Mouse (Mus musculus): ENCODE results near the gene Ugt1a9. TPM values are rescaled to one million over a fixed set of nuclear protein-coding genes. Genes with fewer than 3 reads are reported as not detected.
"Not testable (repeated sequence)": the region's sequence is repeated elsewhere in the genome, so short reads cannot be mapped to it uniquely, and the experiment has no call there.

Ugt1a9 gene
- polyA plus RNA-seq, 1 experiment from 2014 or later: 0.14 TPM

- WGBS (ENCODE audit: insufficient replicate concordance): 2% methylated on average over 5 of the region's 5 CpGs
- H3K27me3 ChIP-seq (replicated peaks); H3K27ac ChIP-seq; H3K4me2 ChIP-seq; H3K9ac ChIP-seq; H3K4me3 ChIP-seq; H3K9me3 ChIP-seq (replicated peaks); H3K4me1 ChIP-seq; ATAC-seq; H3K36me3 ChIP-seq: not testable (repeated sequence)
Measured at GRCm38 (mm10) chr1:88143966-88144675, 73.5 kb downstream of the Ugt1a9 start.

DNA sequence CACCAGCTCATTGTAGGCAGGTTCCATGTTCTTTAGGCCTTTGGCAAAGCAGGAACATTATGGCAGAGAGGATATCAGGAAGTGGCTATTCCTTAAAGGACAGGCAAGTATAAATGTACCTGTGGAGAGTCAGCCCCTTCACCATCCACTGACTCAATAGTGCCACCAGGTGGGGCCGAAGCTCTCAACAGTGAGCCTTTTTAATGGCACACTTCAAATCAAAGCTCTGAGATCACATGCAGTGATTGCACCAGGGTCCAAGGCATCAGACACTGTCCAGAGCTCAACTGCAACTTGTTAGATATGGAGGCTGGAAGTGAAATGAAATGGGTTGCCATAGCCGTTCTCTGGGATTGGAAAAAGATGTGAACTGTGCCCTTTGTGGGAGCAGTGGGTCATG lies 74.7 kb downstream of the Ugt1a9 start:
- WGBS (ENCODE audit: insufficient replicate concordance): 55% methylated on average over 2 of the region's 2 CpGs
- H3K4me1 ChIP-seq; H3K9me3 ChIP-seq (replicated peaks); H3K4me3 ChIP-seq; H3K27ac ChIP-seq; H3K36me3 ChIP-seq; ATAC-seq; H3K27me3 ChIP-seq (replicated peaks); H3K4me2 ChIP-seq; H3K9ac ChIP-seq: not testable (repeated sequence)

DNA sequence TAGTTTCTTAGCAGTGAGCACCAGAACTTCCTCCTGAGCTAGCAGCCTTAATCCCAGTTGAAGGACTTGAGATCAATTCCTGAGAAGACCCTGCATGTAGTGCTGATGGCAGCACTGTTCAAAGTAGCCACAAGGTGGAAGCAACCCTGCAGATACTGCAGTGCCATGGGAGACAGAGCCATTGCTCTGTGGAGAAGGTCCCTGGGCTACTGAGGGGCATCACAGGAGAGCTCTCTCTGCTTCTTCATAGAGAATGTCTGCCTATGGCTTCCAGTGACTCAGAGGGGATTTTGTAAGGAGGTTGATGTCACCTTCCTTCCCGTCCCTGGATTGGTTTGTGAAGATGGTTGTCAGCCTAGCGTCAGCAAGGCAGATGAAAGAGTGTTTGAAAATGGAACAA lies 79.5 kb downstream of the Ugt1a9 start:
- 0 out of 2 replicates have a peak, but pooled peaks have one; percentile 46 for ATAC-seq
- not testable (repeated sequence) for H3K9ac ChIP-seq; H3K4me2 ChIP-seq; H3K4me1 ChIP-seq; H3K4me3 ChIP-seq; H3K27me3 ChIP-seq (replicated peaks); H3K27ac ChIP-seq; H3K36me3 ChIP-seq; H3K9me3 ChIP-seq (replicated peaks)
- WGBS (ENCODE audit: insufficient replicate concordance): 58% methylated on average over 2 of the region's 2 CpGs

GRCm38 (mm10) chr1:88158430-88158829 lies 87.8 kb downstream of the Ugt1a9 start:
- Histone ChIP-seq H3K4me3 (no peak overlapping the region), H3K9ac (no peak overlapping the region), H3K4me2 (no peak overlapping the region), H3K36me3 (no peaks in the 10 kb centered on the region), H3K27ac (no peak overlapping the region), H3K4me1 (no peaks in the 10 kb centered on the region), H3K27me3 (replicated peaks) (no peaks in the 10 kb centered on the region), H3K9me3 (replicated peaks) (no peaks in the 10 kb centered on the region)
- no peak for ATAC-seq
- WGBS (ENCODE audit: insufficient replicate concordance): 52% methylated on average over 2 of the region's 2 CpGs

GRCm38 (mm10) chr1:88165711-88166110 lies 95.1 kb downstream of the Ugt1a9 start, which contains the start of gene Ugt1a5:
Gene Ugt1a5, plus strand, starts transcription at chr1:88166012.
- no peak within 1 kb of the TSS for H3K4me3 ChIP-seq
- 68% methylated on average over 5 of the region's 5 CpGs for WGBS (ENCODE audit: insufficient replicate concordance)
- no peak for ATAC-seq

DNA sequence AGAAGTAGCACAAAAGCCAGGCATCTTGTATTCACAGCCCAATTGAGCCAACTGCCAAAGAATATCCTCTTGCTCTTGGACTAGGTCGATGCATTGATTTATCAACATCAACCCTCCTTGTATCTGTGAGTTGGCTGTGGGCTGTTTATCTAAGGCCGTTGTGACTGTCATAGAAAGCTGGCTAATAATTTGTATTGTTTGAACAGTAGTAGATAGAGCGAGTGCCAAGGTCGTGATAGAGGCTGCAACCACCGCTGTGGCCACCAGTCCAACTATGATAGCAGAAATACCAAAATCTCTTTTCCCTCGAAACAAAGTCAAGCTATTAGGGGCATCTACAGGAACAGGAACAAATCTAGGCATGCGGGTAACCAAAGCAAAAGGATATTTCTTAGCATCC lies 101.6 kb downstream of the Ugt1a9 start:
- H3K27ac ChIP-seq; H3K36me3 ChIP-seq; ATAC-seq; H3K4me2 ChIP-seq; H3K4me1 ChIP-seq; H3K4me3 ChIP-seq; H3K9ac ChIP-seq; H3K27me3 ChIP-seq (replicated peaks): not testable (repeated sequence)
- WGBS (ENCODE audit: insufficient replicate concordance): 75% methylated on average over 7 of the region's 7 CpGs
- H3K9me3 ChIP-seq (replicated peaks): peaks cover 23% of the 10 kb centered on the region

More at GRCm38 (mm10) chr1:88165711-88166110, 95.1 kb downstream of the Ugt1a9 start, which contains the start of gene Ugt1a5:
- Histone ChIP-seq H3K27me3 (replicated peaks) (no peaks in the 10 kb centered on the region), H3K4me2 (no peak within 1 kb of the TSS), H3K9ac (no peak within 1 kb of the TSS), H3K9me3 (replicated peaks) (0 out of 2 replicates have a peak, but pooled peaks cover under 1% of the 10 kb centered on the region), H3K4me1 (no peaks in the 10 kb centered on the region), H3K36me3 (no peaks in the 10 kb centered on the region), H3K27ac (no peak within 1 kb of the TSS)

DNA sequence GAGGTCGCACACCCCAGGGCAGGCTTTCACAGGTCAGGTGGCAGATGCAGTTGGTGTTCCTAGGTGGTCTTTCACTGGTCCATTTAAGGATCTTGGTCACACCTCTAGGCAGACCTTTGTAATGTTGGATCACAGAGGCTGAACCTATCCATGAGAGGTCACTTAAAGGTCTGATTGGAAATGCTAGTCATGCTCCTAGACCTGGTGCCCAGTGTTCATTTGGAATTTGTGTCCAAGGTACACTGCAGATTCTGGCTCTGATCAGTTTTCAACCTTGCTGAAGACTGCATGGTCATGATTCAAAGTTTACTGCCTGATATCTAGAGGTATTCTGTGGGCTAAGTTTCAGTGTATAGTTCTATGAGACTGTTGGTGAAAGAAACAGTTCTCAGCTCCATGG lies 109.1 kb downstream of the Ugt1a9 start:
- H3K9me3 ChIP-seq (replicated peaks): peaks cover 25% of the 10 kb centered on the region
- no peak overlapping the region for H3K27ac ChIP-seq
- no peak for ATAC-seq
- H3K27me3 ChIP-seq (replicated peaks): no peaks in the 10 kb centered on the region
- no peak overlapping the region for H3K4me3 ChIP-seq
- H3K4me1 ChIP-seq: no peaks in the 10 kb centered on the region
- H3K4me2 ChIP-seq: no peak overlapping the region
- H3K36me3 ChIP-seq: no peaks in the 10 kb centered on the region
- H3K9ac ChIP-seq: no peak overlapping the region
- 67% methylated on average over 1 of the region's 1 CpGs for WGBS (ENCODE audit: insufficient replicate concordance)

- Histone ChIP-seq H3K9ac (no peak overlapping the region), H3K27ac (no peak overlapping the region), H3K9me3 (replicated peaks) (no peaks in the 10 kb centered on the region), H3K4me3 (no peak overlapping the region), H3K27me3 (replicated peaks) (no peaks in the 10 kb centered on the region), H3K4me2 (no peak overlapping the region), H3K4me1 (no peaks in the 10 kb centered on the region), H3K36me3 (no peaks in the 10 kb centered on the region)
- no peak for ATAC-seq
- 68% methylated on average over 5 of the region's 5 CpGs for WGBS (ENCODE audit: insufficient replicate concordance)
Measured at GRCm38 (mm10) chr1:88186325-88186935, 115.8 kb downstream of the Ugt1a9 start.

DNA sequence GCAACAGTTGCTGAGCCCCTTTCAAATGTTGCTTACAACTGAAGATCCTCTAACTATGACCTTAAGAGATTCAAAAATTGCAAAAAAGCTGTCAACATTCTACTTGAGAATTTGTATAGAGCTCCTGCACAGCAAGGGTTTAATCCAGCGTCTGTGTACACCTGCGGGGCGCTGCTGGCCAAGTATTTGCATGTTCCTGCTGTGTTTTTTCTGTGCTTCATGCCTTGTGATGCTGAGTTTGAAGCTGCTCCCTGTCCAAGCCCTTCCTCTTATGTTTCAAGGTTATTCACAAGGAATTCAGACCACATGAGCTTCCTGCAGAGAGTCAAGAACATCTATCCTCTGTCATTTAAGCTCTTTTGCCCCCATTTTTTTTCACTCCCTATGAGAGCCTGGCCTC lies 121.5 kb downstream of the Ugt1a9 start:
- WGBS (ENCODE audit: insufficient replicate concordance): 64% methylated on average over 3 of the region's 3 CpGs
- Histone ChIP-seq H3K9ac (no peak overlapping the region), H3K4me1 (no peaks in the 10 kb centered on the region), H3K9me3 (replicated peaks) (no peaks in the 10 kb centered on the region), H3K4me2 (no peak overlapping the region), H3K27ac (no peak overlapping the region), H3K27me3 (replicated peaks) (no peaks in the 10 kb centered on the region), H3K4me3 (no peak overlapping the region), H3K36me3 (no peaks in the 10 kb centered on the region)
- ATAC-seq: no peak

- Histone ChIP-seq H3K4me2 (no peak overlapping the region), H3K4me1 (no peaks in the 10 kb centered on the region), H3K36me3 (no peaks in the 10 kb centered on the region), H3K27ac (no peak overlapping the region), H3K4me3 (no peak overlapping the region), H3K9ac (no peak overlapping the region), H3K9me3 (replicated peaks) (no peaks in the 10 kb centered on the region), H3K27me3 (replicated peaks) (peaks cover 14% of the 10 kb centered on the region)
- no peak for ATAC-seq
- 80% methylated on average over 1 of the region's 1 CpGs for WGBS (ENCODE audit: insufficient replicate concordance)
Measured at GRCm38 (mm10) chr1:88195687-88196086, 125.1 kb downstream of the Ugt1a9 start.

- 49% methylated on average over 3 of the region's 3 CpGs for WGBS (ENCODE audit: insufficient replicate concordance)
Measured at GRCm38 (mm10) chr1:88197443-88197842, 126.8 kb downstream of the Ugt1a9 start.

DNA sequence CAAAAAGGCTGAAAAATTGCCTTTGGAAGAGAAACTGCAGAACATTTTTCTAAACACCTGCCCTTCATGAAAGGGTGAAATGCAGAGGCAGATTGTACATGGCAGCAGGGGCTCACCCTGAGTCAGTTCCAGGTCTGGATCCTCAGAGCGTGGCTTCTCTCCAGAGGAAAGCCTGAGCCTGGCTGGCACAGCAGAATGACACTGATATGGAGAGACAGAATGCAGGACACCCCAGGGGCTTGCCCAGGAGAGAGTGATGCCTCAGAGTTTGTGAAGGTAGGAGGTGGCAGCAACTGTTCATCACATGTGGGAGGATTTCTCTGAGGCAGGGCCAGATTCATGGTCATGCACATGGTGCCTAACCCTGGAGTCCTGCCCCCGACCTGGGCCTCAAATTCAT lies 129.4 kb downstream of the Ugt1a9 start:
- Histone ChIP-seq H3K9me3 (replicated peaks) (no peaks in the 10 kb centered on the region), H3K27ac (no peak overlapping the region), H3K9ac (no peak overlapping the region), H3K4me2 (no peak overlapping the region), H3K4me1 (peaks cover 7% of the 10 kb centered on the region), H3K4me3 (no peak overlapping the region), H3K36me3 (no peaks in the 10 kb centered on the region), H3K27me3 (replicated peaks) (peaks cover 14% of the 10 kb centered on the region)
- no peak for ATAC-seq
- 59% methylated on average over 2 of the region's 2 CpGs for WGBS (ENCODE audit: insufficient replicate concordance)

More at GRCm38 (mm10) chr1:88197443-88197842, 126.8 kb downstream of the Ugt1a9 start:
- H3K4me3 ChIP-seq: no peak overlapping the region
- H3K36me3 ChIP-seq: no peaks in the 10 kb centered on the region
- H3K4me2 ChIP-seq: no peak overlapping the region
- no peaks in the 10 kb centered on the region for H3K9me3 ChIP-seq (replicated peaks)
- no peak for ATAC-seq
- H3K4me1 ChIP-seq: no peaks in the 10 kb centered on the region
- no peak overlapping the region for H3K27ac ChIP-seq
- peaks cover 14% of the 10 kb centered on the region for H3K27me3 ChIP-seq (replicated peaks)
- H3K9ac ChIP-seq: no peak overlapping the region

All from liver, embryonic 12.5 days (tissue).